Mouse (Mus musculus): ENCODE results near the gene Prdm2. TPM values are rescaled to one million over a fixed set of nuclear protein-coding genes. Genes with fewer than 3 reads are reported as not detected.

Gene Prdm2
- polyA plus RNA-seq, 1 experiment from 2014 or later: 11.5 TPM

- no peak for ATAC-seq (replicated peaks; ENCODE audit: insufficient number of reproducible peaks, low FRiP score, low TSS enrichment, low read depth)
Measured at GRCm38 (mm10) chr4:143218858-143219257, 6.1 kb upstream of the Prdm2 start.

GRCm38 (mm10) chr4:143217189-143217588, 4.4 kb upstream of the Prdm2 start:
- no peak overlapping the region for H3K4me2 ChIP-seq (ENCODE audit: low read depth, low read length)
- H3K4me3 ChIP-seq (ENCODE audit: low read depth, low read length): no peak overlapping the region
- no peak for ATAC-seq (replicated peaks; ENCODE audit: insufficient number of reproducible peaks, low FRiP score, low TSS enrichment, low read depth)
- H3K4me1 ChIP-seq (ENCODE audit: control insufficient read depth, insufficient read depth, low read length): no peaks in the 10 kb centered on the region
- H3K27me3 ChIP-seq (ENCODE audit: control insufficient read depth, insufficient read depth, low read length): no peaks in the 10 kb centered on the region
- H3K9me3 ChIP-seq (replicated peaks; ENCODE audit: control insufficient read depth, low read length): no peaks in the 10 kb centered on the region
- no peak overlapping the region for H3K9ac ChIP-seq (replicated peaks; ENCODE audit: low read length)
- H3K36me3 ChIP-seq (replicated peaks; ENCODE audit: control insufficient read depth, insufficient read depth, low read depth, low read length): no peaks in the 10 kb centered on the region
- whole genome bisulfite sequencing: 83% methylated on average over 7 of the region's 7 CpGs
- DNase-seq (ENCODE audit: low spot score): no peak
- H3K27ac ChIP-seq (replicated peaks; ENCODE audit: low read depth, low read length): no peak overlapping the region

More at GRCm38 (mm10) chr4:143218858-143219257, 6.1 kb upstream of the Prdm2 start:
- Histone ChIP-seq H3K27ac (replicated peaks; ENCODE audit: low read depth, low read length) (no peak overlapping the region), H3K4me1 (ENCODE audit: control insufficient read depth, insufficient read depth, low read length) (no peaks in the 10 kb centered on the region), H3K4me3 (ENCODE audit: low read depth, low read length) (no peak overlapping the region), H3K9ac (replicated peaks; ENCODE audit: low read length) (no peak overlapping the region), H3K36me3 (replicated peaks; ENCODE audit: control insufficient read depth, insufficient read depth, low read depth, low read length) (no peaks in the 10 kb centered on the region), H3K4me2 (ENCODE audit: low read depth, low read length) (no peak overlapping the region), H3K9me3 (replicated peaks; ENCODE audit: control insufficient read depth, low read length) (no peaks in the 10 kb centered on the region), H3K27me3 (ENCODE audit: control insufficient read depth, insufficient read depth, low read length) (no peaks in the 10 kb centered on the region)
- 82% methylated on average over 2 of the region's 2 CpGs for WGBS
- DNase-seq (ENCODE audit: low spot score): no peak

DNA sequence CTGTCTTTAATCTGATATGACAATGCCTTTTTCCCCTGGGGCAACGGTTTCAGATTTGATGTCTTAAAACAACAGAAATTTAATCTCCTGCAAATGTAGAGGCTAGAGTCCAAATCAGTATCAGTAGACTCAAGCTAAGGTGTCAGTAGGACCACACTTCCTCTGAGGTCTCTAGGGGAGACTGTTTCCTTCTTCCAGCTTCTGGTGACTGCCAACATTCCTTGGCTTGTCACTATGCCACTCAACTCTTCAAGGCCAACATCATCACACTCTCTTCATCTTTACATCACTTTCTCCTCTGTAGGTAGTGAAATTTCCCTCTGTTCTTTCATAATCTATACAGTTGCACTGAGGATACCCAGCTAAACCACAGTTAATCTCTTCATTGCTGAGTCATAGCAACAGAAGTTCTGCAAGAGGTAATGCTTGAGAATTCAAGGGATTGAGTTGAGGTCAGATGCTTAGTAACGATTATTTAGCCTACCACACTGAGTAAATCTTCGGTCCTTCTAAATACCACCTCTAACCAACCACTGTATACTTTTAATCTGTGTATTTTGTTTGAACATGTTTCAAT, 1.5 kb upstream of the Prdm2 start:
- ATAC-seq (replicated peaks; ENCODE audit: insufficient number of reproducible peaks, low FRiP score, low TSS enrichment, low read depth): no peak
- no peak overlapping the region for H3K4me2 ChIP-seq (ENCODE audit: low read depth, low read length)

DNA sequence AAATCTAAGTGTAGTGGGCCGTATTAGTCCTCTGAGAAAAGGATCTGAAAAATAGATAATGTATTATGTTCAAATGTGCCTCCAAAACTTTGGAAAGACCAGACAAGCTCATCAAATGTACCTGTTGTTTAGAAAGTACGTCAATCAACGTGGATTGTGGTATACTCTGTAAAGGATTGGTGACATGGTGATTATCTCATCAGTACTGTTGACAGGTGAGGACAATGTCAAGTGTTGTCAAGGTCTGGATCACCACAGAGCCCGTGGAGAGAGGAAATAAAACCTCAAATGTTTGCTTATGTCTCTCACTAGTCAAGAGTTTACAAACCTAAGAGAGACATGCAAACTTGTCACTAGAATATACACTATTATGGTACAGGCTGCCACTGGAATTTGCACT, 776 bp upstream of the Prdm2 start:
- DNase-seq (ENCODE audit: low spot score) (no peak), ATAC-seq (replicated peaks; ENCODE audit: insufficient number of reproducible peaks, low FRiP score, low TSS enrichment, low read depth) (no peak)
- Histone ChIP-seq H3K4me2 (ENCODE audit: low read depth, low read length) (no peak overlapping the region), H3K36me3 (replicated peaks; ENCODE audit: control insufficient read depth, insufficient read depth, low read depth, low read length) (no peaks in the 10 kb centered on the region), H3K9ac (replicated peaks; ENCODE audit: low read length) (no peak overlapping the region), H3K9me3 (replicated peaks; ENCODE audit: control insufficient read depth, low read length) (no peaks in the 10 kb centered on the region), H3K27me3 (ENCODE audit: control insufficient read depth, insufficient read depth, low read length) (no peaks in the 10 kb centered on the region), H3K4me1 (ENCODE audit: control insufficient read depth, insufficient read depth, low read length) (no peaks in the 10 kb centered on the region), H3K4me3 (ENCODE audit: low read depth, low read length) (no peak overlapping the region), H3K27ac (replicated peaks; ENCODE audit: low read depth, low read length) (no peak overlapping the region)
- WGBS: 75% methylated on average over 4 of the region's 4 CpGs

More for the DNA sequence above, 1.5 kb upstream of the Prdm2 start:
- no peak for DNase-seq (ENCODE audit: low spot score)
- H3K27me3 ChIP-seq (ENCODE audit: control insufficient read depth, insufficient read depth, low read length): no peaks in the 10 kb centered on the region
- H3K9ac ChIP-seq (replicated peaks; ENCODE audit: low read length): no peak overlapping the region
- H3K4me3 ChIP-seq (ENCODE audit: low read depth, low read length): no peak overlapping the region
- WGBS: 91% methylated on average over 3 of the region's 3 CpGs
- no peak overlapping the region for H3K27ac ChIP-seq (replicated peaks; ENCODE audit: low read depth, low read length)
- H3K4me1 ChIP-seq (ENCODE audit: control insufficient read depth, insufficient read depth, low read length): no peaks in the 10 kb centered on the region
- no peaks in the 10 kb centered on the region for H3K36me3 ChIP-seq (replicated peaks; ENCODE audit: control insufficient read depth, insufficient read depth, low read depth, low read length)
- H3K9me3 ChIP-seq (replicated peaks; ENCODE audit: control insufficient read depth, low read length): no peaks in the 10 kb centered on the region

DNA sequence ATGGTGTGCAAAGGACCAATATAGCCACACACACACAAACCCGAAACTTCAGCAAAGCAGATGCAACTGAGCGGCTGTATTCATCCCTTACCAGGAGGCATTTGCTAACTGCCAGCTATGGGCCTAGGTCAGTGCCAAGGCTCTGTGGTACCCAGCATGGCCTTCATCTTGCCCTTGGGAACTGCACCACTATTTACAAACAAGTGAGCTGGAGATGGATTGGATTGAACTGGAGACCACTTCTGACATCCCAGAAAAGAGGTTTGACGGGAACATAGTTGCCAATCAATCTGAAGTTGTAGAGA, 332 bp upstream of the Prdm2 start:
- DNase-seq (ENCODE audit: low spot score): no peak
- Histone ChIP-seq H3K27me3 (ENCODE audit: control insufficient read depth, insufficient read depth, low read length) (no peaks in the 10 kb centered on the region), H3K9me3 (replicated peaks; ENCODE audit: control insufficient read depth, low read length) (no peaks in the 10 kb centered on the region), H3K4me1 (ENCODE audit: control insufficient read depth, insufficient read depth, low read length) (no peaks in the 10 kb centered on the region), H3K36me3 (replicated peaks; ENCODE audit: control insufficient read depth, insufficient read depth, low read depth, low read length) (no peaks in the 10 kb centered on the region), H3K9ac (replicated peaks; ENCODE audit: low read length) (no peak overlapping the region; the same call in 1 of the 2 replicates), H3K4me2 (ENCODE audit: low read depth, low read length) (peak overlapping the region; percentile 72; the same call in 1 of the 2 replicates), H3K4me3 (ENCODE audit: low read depth, low read length) (peak overlapping the region; percentile 83), H3K27ac (replicated peaks; ENCODE audit: low read depth, low read length) (no peak overlapping the region)
- 91% methylated on average over 3 of the region's 3 CpGs for WGBS
- ATAC-seq (replicated peaks; ENCODE audit: insufficient number of reproducible peaks, low FRiP score, low TSS enrichment, low read depth): peak; percentile 25; the same call in 1 of the 2 replicates

GRCm38 (mm10) chr4:143211584-143212340, 1.0 kb downstream of the Prdm2 start:
- 9% methylated on average over 43 of the region's 43 CpGs for WGBS
- ATAC-seq (replicated peaks; ENCODE audit: insufficient number of reproducible peaks, low FRiP score, low TSS enrichment, low read depth): peak; percentile 78
- H3K9me3 ChIP-seq (replicated peaks; ENCODE audit: control insufficient read depth, low read length): no peaks in the 10 kb centered on the region
- DNase-seq (ENCODE audit: low spot score): peak; percentile 45
- H3K27ac ChIP-seq (replicated peaks; ENCODE audit: low read depth, low read length): peak overlapping the region; percentile 72
- no peaks in the 10 kb centered on the region for H3K27me3 ChIP-seq (ENCODE audit: control insufficient read depth, insufficient read depth, low read length)
- no peaks in the 10 kb centered on the region for H3K36me3 ChIP-seq (replicated peaks; ENCODE audit: control insufficient read depth, insufficient read depth, low read depth, low read length)
- peak overlapping the region; percentile 95 for H3K9ac ChIP-seq (replicated peaks; ENCODE audit: low read length)
- H3K4me2 ChIP-seq (ENCODE audit: low read depth, low read length): peak overlapping the region; percentile 72
- peak overlapping the region; percentile 83 for H3K4me3 ChIP-seq (ENCODE audit: low read depth, low read length)
- H3K4me1 ChIP-seq (ENCODE audit: control insufficient read depth, insufficient read depth, low read length): no peaks in the 10 kb centered on the region

GRCm38 (mm10) chr4:143209997-143210396, 2.8 kb downstream of the Prdm2 start:
- Histone ChIP-seq H3K4me3 (ENCODE audit: low read depth, low read length) (no peak overlapping the region), H3K27me3 (ENCODE audit: control insufficient read depth, insufficient read depth, low read length) (no peaks in the 10 kb centered on the region), H3K27ac (replicated peaks; ENCODE audit: low read depth, low read length) (no peak overlapping the region), H3K9me3 (replicated peaks; ENCODE audit: control insufficient read depth, low read length) (no peaks in the 10 kb centered on the region), H3K4me2 (ENCODE audit: low read depth, low read length) (no peak overlapping the region), H3K9ac (replicated peaks; ENCODE audit: low read length) (no peak overlapping the region), H3K36me3 (replicated peaks; ENCODE audit: control insufficient read depth, insufficient read depth, low read depth, low read length) (no peaks in the 10 kb centered on the region), H3K4me1 (ENCODE audit: control insufficient read depth, insufficient read depth, low read length) (no peaks in the 10 kb centered on the region)
- WGBS: 82% methylated on average over 2 of the region's 2 CpGs
- DNase-seq (ENCODE audit: low spot score): no peak
- no peak for ATAC-seq (replicated peaks; ENCODE audit: insufficient number of reproducible peaks, low FRiP score, low TSS enrichment, low read depth)

GRCm38 (mm10) chr4:143202653-143203052, 10.1 kb downstream of the Prdm2 start:
- Histone ChIP-seq H3K4me2 (ENCODE audit: low read depth, low read length) (no peak overlapping the region), H3K9me3 (replicated peaks; ENCODE audit: control insufficient read depth, low read length) (no peaks in the 10 kb centered on the region), H3K4me3 (ENCODE audit: low read depth, low read length) (no peak overlapping the region), H3K9ac (replicated peaks; ENCODE audit: low read length) (no peak overlapping the region), H3K27ac (replicated peaks; ENCODE audit: low read depth, low read length) (no peak overlapping the region), H3K27me3 (ENCODE audit: control insufficient read depth, insufficient read depth, low read length) (no peaks in the 10 kb centered on the region), H3K36me3 (replicated peaks; ENCODE audit: control insufficient read depth, insufficient read depth, low read depth, low read length) (no peaks in the 10 kb centered on the region), H3K4me1 (ENCODE audit: control insufficient read depth, insufficient read depth, low read length) (no peaks in the 10 kb centered on the region)
- DNase-seq (ENCODE audit: low spot score) (no peak), ATAC-seq (replicated peaks; ENCODE audit: insufficient number of reproducible peaks, low FRiP score, low TSS enrichment, low read depth) (no peak)
- 58% methylated on average over 3 of the region's 3 CpGs for WGBS

Data from embryonic facial prominence, embryonic 11.5 days (tissue).